Mouse (Mus musculus): ENCODE results near the gene Frrs1.

GRCm38 (mm10) chr3:116835350-116835749 lies 23.9 kb upstream of the Frrs1 start:
- TF ChIP-seq GATA1 (IDR thresholded peaks at IDR 0.05; ENCODE audit: low read length) (no peak), TAL1 (IDR thresholded peaks at IDR 0.05; ENCODE audit: low read length) (no peak)

Measured in erythroblast, embryonic 14.5 days (primary cell).